ENCODE assay signal across 21 mouse cellular contexts in genomic region chr3:127701196-127701825, GRCm38 (mm10).
"Had no signal": no experiment of that assay in that cellular context is flagged by ENCODE, and none has a peak within 500 bp of the region (broad histone marks: within the 10 kb centered on the region; RNA-seq: fewer than 3 reads in every experiment).

No protein-coding gene starts in this region.

- H3K4me2 ChIP-seq: limb, embryonic 12.5 days; limb, embryonic 15.5 days; liver, embryonic 11.5 days; lung, embryonic 14.5 days; midbrain, embryonic 12.5 days; midbrain, embryonic 15.5 days; neural tube, embryonic 12.5 days; neural tube, embryonic 15.5 days had no signal

- DNase-seq: left cerebral cortex, postnatal 4 days; liver, postnatal 0 days; lung, embryonic 14.5 days; right cerebral cortex, adult 18-20 months; right cerebral cortex, postnatal 14 days; right cerebral cortex, postnatal 4 days; thymus, adult 2 months; thymus, postnatal 14 days; thymus, postnatal 4 days had no signal

- H3K4me3 ChIP-seq: limb, embryonic 12.5 days; limb, embryonic 15.5 days; midbrain, embryonic 12.5 days; midbrain, embryonic 15.5 days; neural tube, embryonic 12.5 days; neural tube, embryonic 15.5 days had no signal

- H3K9ac ChIP-seq: limb, embryonic 12.5 days; limb, embryonic 15.5 days; liver, embryonic 14.5 days; liver, postnatal 0 days; lung, embryonic 14.5 days; midbrain, embryonic 12.5 days; midbrain, embryonic 15.5 days; neural tube, embryonic 12.5 days; neural tube, embryonic 15.5 days had no signal

- H3K27ac ChIP-seq: kidney, postnatal 0 days; limb, embryonic 12.5 days; limb, embryonic 15.5 days; liver, embryonic 14.5 days; macrophage; midbrain, embryonic 12.5 days; midbrain, embryonic 15.5 days; neural tube, embryonic 12.5 days; neural tube, embryonic 15.5 days; stomach, postnatal 0 days had no signal

- H3K36me3 ChIP-seq: limb, embryonic 12.5 days; limb, embryonic 15.5 days; midbrain, embryonic 12.5 days; midbrain, embryonic 15.5 days; neural tube, embryonic 12.5 days; neural tube, embryonic 15.5 days had no signal

- H3K9me3 ChIP-seq: limb, embryonic 12.5 days; limb, embryonic 15.5 days; midbrain, embryonic 12.5 days; midbrain, embryonic 15.5 days; neural tube, embryonic 12.5 days; neural tube, embryonic 15.5 days had no signal

- ATAC-seq: liver, postnatal 0 days; lung, postnatal 0 days; midbrain, embryonic 15.5 days had no signal
